Mouse (Mus musculus) large intestine, adult 2 months (tissue): Measurements from ENCODE around the gene Marveld1. TPM values are rescaled to one million over a fixed set of nuclear protein-coding genes. Genes with fewer than 3 reads are reported as not detected.

ENCODE experiments used
- DNase-seq: peaks from one replicate; pipeline ENCODE4 v3.0.0-alpha.2; 2012; ENCODE audit warnings: low read depth, low spot score
- WGBS: fragments of 180-500 bp; shearing (Covaris S2); methylation state at CpG from one replicate; pipeline ENCODE4 v1.1.7; 2018; 5-methylcytosine and 5-hydroxymethylcytosine counted together
- polyA plus RNA-seq: library from polyadenylated mRNA; depleted of rRNA; stranded (reverse); fragments of >200 nt; gene quantifications from 2 replicates; pipeline ENCODE4 v1.2.3, GENCODE M21; 2012

The Marveld1 gene
- polyA plus RNA-seq, 1 experiment = 46.9 TPM

DNA sequence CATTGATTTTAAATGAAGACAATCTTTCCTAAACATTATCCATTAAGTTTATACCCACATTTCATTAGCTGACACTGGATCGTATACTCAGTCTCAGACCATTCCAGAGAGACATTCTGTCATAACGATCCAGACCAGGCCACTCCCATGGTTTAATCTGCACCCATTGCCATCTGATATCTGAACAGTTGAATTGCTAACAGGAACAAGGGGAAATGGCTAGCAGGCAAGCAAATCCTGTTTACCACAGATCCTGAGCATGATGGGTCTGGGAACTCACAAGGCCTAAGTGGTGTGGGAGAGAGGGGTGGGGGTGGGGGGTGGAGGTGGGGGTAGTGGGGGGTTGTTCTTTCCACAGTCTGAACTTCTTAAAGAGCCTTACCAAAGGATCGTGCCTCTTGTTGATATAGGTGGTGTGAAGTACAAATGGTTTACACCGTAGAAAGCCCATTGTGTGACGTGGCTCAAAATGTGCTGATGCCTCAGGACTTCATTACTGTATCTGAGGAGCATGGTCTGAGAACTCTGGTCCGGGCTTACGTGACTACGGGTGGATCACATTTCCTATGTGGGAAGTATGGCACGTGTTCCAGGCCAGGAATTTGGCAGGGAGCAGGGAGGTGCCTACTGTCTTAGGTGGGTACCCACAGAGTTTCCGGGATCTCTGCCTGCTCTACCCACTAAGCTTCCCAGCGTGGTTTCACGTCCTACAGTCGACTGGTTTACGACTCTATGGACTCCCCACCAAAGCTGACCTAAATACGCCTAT, 8.5 kb upstream of the Marveld1 start:
- 83% methylated on average over 15 of the region's 15 CpGs for WGBS
- no peak for DNase-seq

DNA sequence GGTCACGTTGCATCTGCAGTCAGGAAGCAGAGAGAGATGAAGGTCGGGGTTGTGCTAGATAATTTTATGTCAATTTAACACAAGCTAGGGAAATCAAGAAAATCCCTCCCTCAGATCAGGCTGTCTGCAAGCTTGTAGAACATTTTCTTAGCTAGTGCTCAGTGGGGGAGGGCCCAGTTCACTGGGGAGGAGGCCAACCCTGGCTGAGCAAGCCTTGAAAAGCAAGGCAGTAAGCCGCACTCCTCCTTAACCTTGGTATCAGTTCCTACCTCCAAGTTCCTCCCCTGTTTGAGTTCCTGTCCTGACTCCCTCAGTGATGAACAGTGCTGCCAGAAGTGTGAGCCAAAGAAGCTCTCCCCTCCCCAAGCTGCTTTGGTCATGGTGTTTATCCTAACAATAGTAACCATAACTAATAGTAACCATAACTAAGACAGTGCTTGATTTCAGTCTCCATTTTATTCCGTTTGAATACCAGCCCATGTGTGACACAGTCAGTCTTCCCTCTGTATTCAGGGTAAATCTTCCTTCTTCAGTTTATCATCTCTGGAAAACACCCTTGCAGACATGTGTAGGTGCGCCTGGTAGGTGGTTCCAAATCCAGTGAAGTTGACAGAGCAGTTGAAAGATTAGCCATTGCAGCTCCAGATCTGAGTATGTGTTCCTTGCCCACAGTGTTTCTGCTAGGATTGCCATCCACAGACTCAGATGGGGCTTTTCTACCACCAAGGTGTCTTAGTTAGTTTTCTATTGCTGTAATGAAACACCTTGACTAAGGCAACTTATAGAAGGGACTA, 7.3 kb upstream of the Marveld1 start:
- WGBS = 70% methylated on average over 5 of the region's 5 CpGs
- DNase-seq = no peak

DNA sequence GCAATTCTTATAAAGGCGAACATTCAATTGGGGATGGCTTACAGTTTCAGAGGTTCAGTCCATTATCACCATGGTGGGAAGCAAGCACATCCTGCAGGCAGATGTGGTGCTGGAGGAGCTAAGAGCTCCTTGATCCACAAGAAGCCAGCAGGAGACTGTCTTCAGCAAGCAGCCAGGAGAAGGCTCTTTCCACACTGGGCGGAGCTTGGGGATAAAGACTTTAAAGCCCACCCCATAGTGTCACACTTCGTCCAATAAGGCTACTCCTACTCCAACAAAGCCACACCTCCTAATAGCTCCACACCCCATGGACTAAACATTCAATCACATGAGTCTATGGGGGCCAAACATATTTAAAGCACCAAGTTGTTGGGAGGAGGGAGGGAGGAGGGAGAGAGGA, 5.2 kb upstream of the Marveld1 start:
- no peak for DNase-seq
- WGBS = 73% methylated on average over 3 of the region's 3 CpGs

DNA sequence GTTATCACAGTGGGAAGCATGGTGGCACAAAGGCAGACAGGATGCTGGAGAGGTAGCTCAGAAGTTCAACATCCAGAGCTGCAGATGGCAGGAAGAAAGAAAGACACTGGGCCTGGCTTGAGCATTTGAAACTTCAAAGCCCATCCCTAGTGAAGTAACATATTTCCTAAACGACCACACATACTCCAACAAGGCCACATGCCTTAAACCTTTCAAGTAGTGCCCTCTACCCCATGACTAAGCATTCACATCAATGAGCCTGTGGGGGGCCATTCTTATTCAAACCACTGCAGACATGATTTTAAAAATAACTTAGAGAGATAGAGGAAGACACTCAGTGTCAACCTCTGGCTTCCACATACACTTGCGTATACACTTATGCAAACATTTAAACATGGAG, 4.4 kb upstream of the Marveld1 start:
- WGBS = 71% methylated on average over 2 of the region's 2 CpGs

DNA sequence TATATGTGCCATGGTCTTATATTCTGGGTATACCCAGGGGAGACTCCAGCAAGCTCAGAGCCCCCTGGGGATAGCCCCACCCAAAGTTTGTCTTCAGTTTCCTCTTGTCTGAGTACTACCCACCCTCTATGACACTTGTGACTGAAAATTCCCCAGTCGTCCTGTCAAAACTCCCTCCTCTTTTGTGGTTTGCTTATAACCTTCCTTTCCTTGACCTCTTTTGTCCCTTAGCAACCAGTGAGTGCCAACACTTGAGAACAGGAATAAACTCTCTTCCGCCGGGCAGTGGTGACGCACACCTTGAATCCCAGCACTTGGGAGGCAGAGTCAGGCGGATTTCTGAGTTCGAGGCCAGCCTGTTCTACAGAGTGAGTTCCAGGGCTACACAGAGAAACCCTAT, 3.1 kb upstream of the Marveld1 start:
- 46% methylated on average over 6 of the region's 6 CpGs for WGBS
- DNase-seq = no peak

More for the DNA sequence above, 4.4 kb upstream of the Marveld1 start:
- DNase-seq = no peak

DNA sequence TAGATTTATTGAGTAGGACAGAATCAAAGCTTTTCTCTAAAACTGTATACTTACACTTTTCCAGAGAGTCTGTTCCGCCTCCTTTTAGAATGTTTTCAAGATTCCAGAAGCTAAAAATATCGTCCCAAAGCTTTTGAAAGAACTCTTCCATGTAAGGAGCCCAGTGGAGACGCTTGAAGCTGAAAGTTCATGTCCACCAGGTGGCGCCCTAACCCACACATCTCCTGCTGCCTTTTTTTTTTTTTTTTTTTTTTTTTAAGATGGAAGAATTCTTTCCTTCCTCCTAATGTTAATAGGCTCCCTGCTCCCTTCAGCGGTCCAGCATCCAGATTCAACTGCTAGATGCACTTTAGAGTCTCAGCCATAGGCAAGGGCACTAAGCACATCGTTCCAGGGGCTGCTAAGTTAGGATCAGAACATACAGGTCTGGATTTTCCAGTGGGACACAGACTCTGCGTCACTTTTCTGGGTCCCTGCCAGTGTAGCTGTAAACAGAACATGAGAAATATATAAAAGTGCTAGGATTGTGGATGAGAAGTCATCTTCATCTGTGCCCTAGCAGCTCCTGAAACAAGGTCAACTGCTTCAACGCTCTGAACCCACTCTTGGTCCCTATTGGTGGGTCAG, 2.5 kb upstream of the Marveld1 start:
- no peak for DNase-seq
- 25% methylated on average over 8 of the region's 8 CpGs for WGBS

DNA sequence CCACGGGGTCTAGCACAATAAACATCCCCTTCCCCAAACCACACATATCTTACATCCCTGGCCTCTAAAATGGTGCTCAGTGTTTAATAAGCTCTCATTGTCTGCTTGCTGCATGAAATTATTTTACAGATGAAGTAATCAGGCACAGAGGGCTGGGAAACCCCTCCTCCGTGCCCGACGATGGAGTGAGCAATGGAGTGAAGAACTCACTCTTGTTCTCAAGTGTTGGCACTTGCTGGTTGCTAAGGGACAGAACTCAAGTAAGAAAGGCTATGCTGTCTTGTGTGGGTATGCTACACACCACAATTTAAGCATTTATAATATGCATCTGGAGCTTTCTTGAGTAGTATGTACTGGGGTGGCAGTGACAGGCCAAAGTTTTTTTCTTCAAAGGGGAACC, 2.0 kb upstream of the Marveld1 start:
- DNase-seq = no peak
- WGBS = 49% methylated on average over 4 of the region's 4 CpGs

DNA sequence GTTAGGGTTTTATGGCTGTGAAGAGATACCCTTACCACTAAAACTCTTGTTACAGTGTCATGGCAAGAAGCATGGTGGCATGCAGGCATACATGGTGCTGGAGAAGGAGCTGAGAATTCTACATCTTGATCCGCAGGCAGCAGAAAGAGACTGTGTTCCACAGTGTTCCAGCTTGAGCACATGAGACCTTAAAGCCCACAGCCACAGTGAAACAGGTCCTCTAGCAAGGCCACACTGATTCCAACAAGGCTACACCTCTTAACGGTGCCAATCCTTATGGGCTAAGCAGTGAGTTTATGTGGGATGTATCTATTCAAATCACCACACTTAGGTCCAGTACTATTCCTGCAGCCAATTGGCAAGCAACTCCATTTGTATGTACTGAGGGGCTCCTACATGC, 1.5 kb upstream of the Marveld1 start:
- WGBS = 94% methylated on average over 2 of the region's 2 CpGs
- no peak for DNase-seq

DNA sequence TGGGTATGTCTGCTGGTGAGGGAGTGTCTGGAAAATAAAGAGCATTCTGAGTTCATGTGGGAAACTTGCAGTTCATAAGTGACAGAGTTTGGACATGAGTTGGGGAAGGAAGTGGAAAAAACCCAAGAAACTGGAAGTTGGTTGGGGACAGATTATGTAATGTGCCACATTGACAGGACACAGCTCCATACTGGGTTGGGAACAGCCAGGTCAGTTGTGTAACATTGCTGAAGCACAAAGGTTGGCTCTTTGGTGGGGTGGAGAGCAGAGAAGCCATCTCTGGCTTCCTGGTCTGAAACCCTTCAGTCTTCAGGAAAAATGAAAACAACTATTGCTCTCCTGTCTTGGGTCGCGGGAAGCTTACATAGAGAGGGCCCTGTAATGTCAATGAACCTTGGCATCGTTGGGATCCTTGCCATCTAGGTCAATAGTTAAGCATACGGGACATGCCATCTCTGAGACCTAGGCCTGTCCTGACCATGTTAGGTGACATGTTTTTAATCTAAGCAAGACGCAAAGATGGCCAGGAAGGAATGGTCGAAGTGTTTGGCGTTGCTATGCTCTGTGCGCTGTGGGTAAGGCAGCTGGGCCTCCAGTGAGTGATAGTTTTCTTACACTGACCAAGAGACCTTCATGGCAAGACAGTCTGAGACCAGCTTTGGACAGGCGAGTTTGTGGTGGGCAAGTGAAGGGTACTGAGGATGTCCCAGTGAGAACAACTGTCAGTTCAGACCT, 757 bp upstream of the Marveld1 start:
- WGBS = 83% methylated on average over 9 of the region's 9 CpGs
- no peak for DNase-seq

DNA sequence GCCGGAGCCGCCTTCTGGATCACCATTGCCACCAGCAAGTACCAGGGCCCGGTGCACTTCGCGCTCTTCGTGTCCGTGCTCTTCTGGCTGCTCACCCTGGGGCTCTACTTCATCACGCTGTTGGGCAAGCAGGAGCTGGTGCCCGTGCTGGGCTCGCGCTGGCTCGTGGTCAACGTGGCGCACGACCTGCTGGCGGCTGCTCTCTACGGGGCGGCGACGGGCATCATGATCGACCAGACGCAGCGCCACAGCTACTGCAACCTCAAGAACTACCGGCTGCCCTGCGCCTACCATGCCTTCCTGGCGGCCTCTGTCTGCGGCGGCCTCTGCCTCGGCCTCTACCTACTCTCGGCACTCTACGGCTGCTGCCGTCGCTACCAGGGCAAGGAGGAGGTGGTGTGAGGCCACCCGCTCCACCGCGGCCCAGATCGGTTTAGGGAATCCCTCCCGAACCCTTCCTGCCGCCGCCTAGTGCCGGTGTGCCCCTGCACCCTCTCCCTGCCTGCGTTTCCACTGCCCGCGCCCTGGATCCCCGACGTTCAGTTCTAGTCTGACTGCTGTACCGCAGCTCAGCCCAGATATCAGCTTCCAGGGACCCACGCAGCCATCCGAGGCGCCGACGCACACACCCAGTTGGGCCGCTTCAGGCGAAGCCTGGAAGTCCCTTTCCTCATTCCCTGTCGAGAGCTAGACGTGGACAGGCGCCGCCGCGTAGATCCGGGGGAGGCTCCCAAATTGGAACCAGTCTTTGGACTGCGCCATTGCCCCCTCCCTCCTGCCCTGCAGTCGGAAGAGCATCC, 769 bp downstream of the Marveld1 start:
- no peak for DNase-seq
- WGBS = 2% methylated on average over 63 of the region's 63 CpGs

DNA sequence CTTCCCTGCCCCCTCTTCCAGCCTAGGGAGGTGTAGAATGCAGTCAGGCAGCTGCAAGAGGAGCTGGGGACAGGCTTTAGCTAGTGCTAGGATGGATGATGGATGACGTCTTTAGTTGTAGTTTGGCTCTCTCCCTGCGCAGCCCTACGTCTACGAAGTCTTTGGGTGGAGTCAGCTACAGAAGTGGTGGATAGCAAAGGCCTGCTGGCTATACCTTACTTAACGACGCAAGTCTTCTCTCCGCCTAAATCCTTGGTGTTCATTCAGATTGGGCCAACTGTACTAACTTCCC, 1.3 kb downstream of the Marveld1 start:
- DNase-seq = no peak

DNA sequence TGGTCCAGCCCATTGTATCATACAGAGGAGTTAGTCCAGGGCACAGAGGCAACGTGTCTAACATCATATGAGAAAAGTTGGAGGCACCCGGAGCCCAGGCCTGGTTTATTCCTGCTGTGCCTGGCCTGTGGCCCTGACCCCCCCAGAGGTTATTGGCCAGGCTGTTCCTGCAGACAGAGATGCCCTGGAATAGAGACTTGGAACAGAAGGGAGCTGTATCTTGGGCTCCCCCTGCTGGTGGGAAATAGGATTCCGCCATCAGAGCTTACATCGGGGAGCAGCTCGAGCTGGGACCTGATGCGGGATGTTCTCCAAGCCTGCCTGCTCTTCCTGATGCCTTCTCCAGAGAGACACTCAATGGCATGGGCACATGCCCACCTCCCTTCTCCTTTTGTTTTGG, 4.8 kb downstream of the Marveld1 start:
- 3% methylated on average over 6 of the region's 6 CpGs for WGBS
- DNase-seq = peak; percentile 62

More for the DNA sequence above, 1.3 kb downstream of the Marveld1 start:
- 36% methylated on average over 7 of the region's 7 CpGs for WGBS

DNA sequence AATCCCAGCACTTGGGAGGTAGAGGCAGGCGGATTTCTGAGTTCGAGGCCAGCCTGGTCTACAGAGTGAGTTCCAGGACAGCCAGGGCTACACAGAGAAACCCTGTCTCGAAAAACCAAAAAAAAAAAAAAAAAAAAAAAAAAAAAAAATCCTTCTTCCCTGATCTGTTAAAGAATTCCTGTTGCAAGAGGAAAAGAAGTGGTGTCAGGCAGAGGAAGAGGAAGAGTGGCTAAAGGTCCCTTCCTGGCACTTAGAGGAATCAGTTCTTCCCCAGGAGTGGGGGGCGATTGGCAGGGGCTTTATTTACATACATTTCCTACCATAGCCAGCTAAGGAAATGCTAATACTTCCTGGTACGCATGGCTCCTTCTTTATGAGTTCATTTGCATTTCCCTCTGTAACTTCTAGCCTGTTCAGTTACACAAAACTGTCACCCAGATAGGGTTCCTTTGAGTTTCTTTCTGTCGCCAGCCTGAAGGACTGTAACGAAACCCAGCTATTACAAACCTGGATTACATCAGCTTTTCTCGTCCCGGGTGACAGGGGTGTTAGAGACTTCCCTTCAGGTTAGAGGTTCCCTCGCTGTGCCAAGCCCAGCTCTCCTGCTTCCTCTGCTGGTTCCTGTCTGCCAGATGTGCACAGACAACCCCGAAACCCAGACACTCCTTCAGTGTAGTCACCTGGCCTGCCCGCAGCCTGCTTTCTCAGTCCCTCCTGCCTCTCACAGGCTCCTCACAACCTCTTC, 10.5 kb downstream of the Marveld1 start:
- 62% methylated on average over 12 of the region's 12 CpGs for WGBS
- no peak for DNase-seq

DNA sequence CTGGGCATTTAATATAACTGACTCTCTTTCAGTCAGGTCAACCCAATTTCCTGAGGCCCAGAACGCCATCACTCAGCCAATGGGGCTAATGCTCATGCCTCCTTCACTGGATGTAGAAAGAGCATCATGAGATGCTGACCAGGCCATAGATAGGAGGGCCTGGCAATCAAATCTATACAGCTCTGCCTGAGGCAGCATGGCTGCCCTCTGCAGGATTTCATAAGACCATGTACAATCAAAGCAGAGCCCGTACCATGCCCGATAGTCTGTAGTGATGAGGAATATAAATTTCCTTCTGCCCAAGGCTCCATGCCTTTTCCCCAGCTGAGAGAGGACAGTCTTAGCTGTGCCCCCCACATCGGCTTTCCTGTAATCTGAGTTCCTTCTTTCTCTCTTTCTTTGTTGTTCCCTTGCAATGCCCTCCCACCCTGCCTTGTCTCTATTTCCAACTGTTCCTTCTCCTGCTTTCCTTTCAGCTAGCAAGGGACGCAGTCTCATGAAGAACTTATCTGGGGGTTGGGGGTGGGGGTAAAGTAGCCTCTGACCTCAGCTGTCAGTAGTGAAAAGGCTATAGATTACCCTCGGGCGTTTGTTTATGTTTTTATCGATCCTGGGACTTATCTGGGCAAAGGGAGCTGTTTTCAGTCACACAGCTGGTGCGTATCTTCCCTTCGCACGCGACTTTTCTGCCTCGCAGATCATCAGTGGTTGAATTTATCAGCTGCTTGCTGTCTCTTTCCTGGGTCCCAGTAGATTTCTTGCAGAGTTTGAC, 11.2 kb downstream of the Marveld1 start:
- no peak for DNase-seq
- WGBS = 63% methylated on average over 13 of the region's 13 CpGs

DNA sequence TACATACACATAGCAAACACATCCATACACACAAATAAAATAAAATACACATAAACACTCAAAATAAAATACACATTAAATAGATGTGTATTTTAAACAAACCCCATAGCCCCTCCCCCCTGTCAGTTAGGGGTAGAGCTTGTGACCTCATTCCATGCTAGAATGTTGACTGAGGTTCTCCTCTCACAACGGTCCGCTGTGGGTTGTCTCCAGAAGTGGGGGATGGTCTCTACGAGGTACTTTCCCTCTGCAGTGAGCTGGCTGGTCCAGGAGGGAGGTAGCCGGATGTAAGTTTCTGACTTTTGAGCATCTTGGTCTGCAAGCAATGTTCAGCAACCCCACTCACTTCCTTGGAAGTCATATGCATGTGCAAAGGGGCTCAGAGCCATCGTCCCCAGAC, 16.6 kb downstream of the Marveld1 start, which contains the start of gene Zfyve27:
Gene Zfyve27, plus strand, starts transcription at position 188 of the 400 bp plus-strand sequence.
- no peak for DNase-seq
- 46% methylated on average over 5 of the region's 5 CpGs for WGBS

DNA sequence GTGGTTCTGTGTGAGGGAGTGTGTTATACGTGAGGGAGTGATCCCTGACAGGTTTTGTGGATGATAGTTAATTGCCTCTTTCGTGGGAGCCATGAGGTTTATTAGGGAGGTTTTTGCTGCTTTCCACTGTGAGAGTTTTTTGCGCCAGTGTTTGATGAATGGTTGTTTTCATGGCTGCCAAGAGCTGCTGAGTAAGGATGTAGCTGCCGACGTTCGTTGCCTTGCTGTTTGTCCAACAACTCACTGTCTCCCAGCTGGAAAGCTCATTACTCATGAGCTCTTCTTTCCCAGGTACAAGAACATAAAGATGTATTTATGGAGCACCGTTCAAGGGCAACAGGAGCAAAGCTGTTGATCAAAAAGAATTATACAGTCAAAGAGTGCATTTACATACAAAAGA, 17.0 kb downstream of the Marveld1 start:
- WGBS = 31% methylated on average over 7 of the region's 7 CpGs
- no peak for DNase-seq

DNA sequence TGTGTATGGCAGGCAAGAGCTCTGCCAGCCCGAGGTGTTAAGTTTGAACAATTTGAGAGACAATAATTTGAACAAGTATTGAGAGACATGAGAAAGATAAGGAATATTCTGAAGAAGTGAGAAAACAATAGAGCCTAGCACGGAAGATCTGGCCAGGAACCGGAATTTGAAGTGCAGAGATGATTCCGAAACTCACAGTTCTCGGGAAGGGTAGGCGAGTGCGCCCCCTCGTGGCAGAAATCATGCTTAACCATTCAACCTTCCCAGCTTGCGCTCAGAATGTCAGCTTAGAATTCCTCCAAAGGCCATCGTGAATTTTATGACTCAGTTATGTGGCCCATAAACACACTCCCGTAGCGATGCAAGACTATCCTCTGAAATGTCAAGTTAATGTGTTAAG, 18.9 kb downstream of the Marveld1 start:
- 3% methylated on average over 12 of the region's 12 CpGs for WGBS
- DNase-seq = peak; percentile 77

DNA sequence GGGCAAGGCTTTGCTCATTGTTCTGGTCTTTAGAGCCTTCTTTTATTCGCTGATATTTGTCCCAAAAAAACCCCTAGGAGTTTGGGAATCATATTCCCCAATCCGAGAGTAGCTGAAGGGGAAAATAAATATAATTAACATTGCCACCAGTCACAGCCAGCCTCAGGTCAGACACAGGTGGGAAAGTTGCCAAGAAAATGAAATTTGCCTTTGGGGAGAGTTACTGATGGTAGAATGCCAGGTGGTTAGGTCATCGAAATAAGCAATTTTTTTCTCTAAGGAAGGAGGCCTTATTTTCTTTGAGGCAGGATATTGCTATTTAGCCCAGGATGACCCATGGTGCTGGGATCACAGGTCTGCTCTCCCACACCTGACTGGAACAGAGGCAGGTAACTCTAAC, 19.6 kb downstream of the Marveld1 start:
- WGBS = 26% methylated on average over 3 of the region's 3 CpGs
- DNase-seq = no peak
